ENCODE assay signal across 15 mouse cellular contexts in genomic region chr17:49996626-49997152, GRCm38 (mm10).
DNase-seq lines count a peak whose midpoint lies in the region; ATAC-seq and TF ChIP-seq lines count a peak whose summit lies in the region.
"Had no signal": no experiment of that assay in that cellular context is flagged by ENCODE, and none has a peak within 500 bp of the region (broad histone marks: within the 10 kb centered on the region; RNA-seq: fewer than 3 reads in every experiment).

No protein-coding gene starts in this region.

- 27% methylated on average over 5 of the region's 5 CpGs for whole genome bisulfite sequencing in kidney, embryonic 15.5 days
- WGBS in cerebellum, adult 2 months, result 87% methylated on average over 5 of the region's 5 CpGs

- H3K9ac ChIP-seq in kidney, embryonic 15.5 days, result no peak overlapping the region
- H3K9ac ChIP-seq: neural tube, embryonic 13.5 days had no signal

- H3K36me3 ChIP-seq in kidney, embryonic 15.5 days, result no peaks in the 10 kb centered on the region

- no peaks in the 10 kb centered on the region for H3K27me3 ChIP-seq in kidney, embryonic 15.5 days
- no peaks in the 10 kb centered on the region for H3K27me3 ChIP-seq in cerebellum, adult 2 months (ENCODE audit: control insufficient read depth, insufficient read depth, low read length)
- H3K27me3 ChIP-seq: neural tube, embryonic 13.5 days had no signal

- no peaks in the 10 kb centered on the region for H3K9me3 ChIP-seq in kidney, embryonic 15.5 days (replicated peaks)
- H3K9me3 ChIP-seq: neural tube, embryonic 13.5 days had no signal

- H3K4me2 ChIP-seq in kidney, embryonic 15.5 days, result no peak overlapping the region
- H3K4me2 ChIP-seq: neural tube, embryonic 13.5 days had no signal

- H3K4me3 ChIP-seq in kidney, embryonic 15.5 days (replicated peaks), result no peak overlapping the region
- H3K4me3 ChIP-seq in cerebellum, adult 2 months (replicated peaks; ENCODE audit: insufficient read depth, low read depth, low read length), result no peak overlapping the region
- H3K4me3 ChIP-seq: neural tube, embryonic 13.5 days had no signal

- TF ChIP-seq CTCF in cerebellum, adult 2 months (IDR thresholded peaks at IDR 0.05; ENCODE audit: borderline replicate concordance, insufficient read depth, low read depth, low read length), result no peak

- ATAC-seq in kidney, embryonic 15.5 days (replicated peaks; ENCODE audit: low FRiP score), result no peak
- ATAC-seq: forebrain, embryonic 16.5 days; intestine, embryonic 16.5 days; midbrain, embryonic 16.5 days; Patski had no signal

- peak; percentile 7 for DNase-seq in kidney, adult 11 months
- peak; percentile 34 for DNase-seq in embryo, embryonic 9.5 days (ENCODE audit: extremely low spot score)
- DNase-seq in gastrocnemius, postnatal 25 days, result peak; percentile 60
- DNase-seq in kidney, postnatal 36 days, result peak; percentile 21 to 24
- DNase-seq in adrenal gland, postnatal 4 days (ENCODE audit: low spot score in 2 of 2), result no peak
- no peak for DNase-seq in cerebellum, adult 9-10 months
- no peak for DNase-seq in cerebellum, adult 2 months
- DNase-seq: cerebellum, postnatal 14 days; retina, postnatal 1 day had no signal

- H3K4me1 ChIP-seq in kidney, embryonic 15.5 days, result peaks cover 7% of the 10 kb centered on the region
- peaks cover 19% of the 10 kb centered on the region for H3K4me1 ChIP-seq in cerebellum, adult 2 months (ENCODE audit: control insufficient read depth, insufficient read depth, low read length)
- H3K4me1 ChIP-seq: neural tube, embryonic 13.5 days had no signal

- TF ChIP-seq POLR2A in cerebellum, adult 2 months (IDR thresholded peaks at IDR 0.05; ENCODE audit: borderline replicate concordance, insufficient read depth, low read length), result no peak

- no peak overlapping the region for H3K27ac ChIP-seq in kidney, embryonic 15.5 days
- no peak overlapping the region for H3K27ac ChIP-seq in cerebellum, adult 2 months (ENCODE audit: insufficient read depth, low read length)
- H3K27ac ChIP-seq: neural tube, embryonic 13.5 days had no signal

Comparison
In these comparisons a context has a peak if more than half of its experiments do, and no peak if none do; other contexts are left out.
1. DNase-seq: peak in kidney, adult 11 months (single experiment), embryo, embryonic 9.5 days (single experiment), gastrocnemius, postnatal 25 days (single experiment) and kidney, postnatal 36 days (2 of 2); none in adrenal gland, postnatal 4 days (0 of 2), cerebellum, adult 9-10 months (single experiment) and cerebellum, adult 2 months (0 of 2).